Mouse (Mus musculus) heart, embryonic 14.5 days (tissue): Measurements from ENCODE around the gene Gse1. TPM values are rescaled to one million over a fixed set of nuclear protein-coding genes. Genes with fewer than 3 reads are reported as not detected.

Experiments
- ATAC-seq: fragments of 200-750 bp; cut with Nextera tagmentation; 2 replicates; pipeline ENCODE4 v1.8.0; 2017; ENCODE audit warnings: low read depth, moderate TSS enrichment; ENCODE audit not compliant: insufficient number of reproducible peaks, insufficient read depth, low FRiP score
- H3K27ac ChIP-seq, 2 experiments: fragments of 200-500 bp in 1 of 2; fragments of 300-500 bp in 1 of 2; sonication (generic) in 1 of 2; replicated peaks in 1 of 2; 2 replicates each; pipeline ENCODE4 v1.5.1; 2012 to 2014; ENCODE audit warnings: low read depth in 2 of 2, low read length in 2 of 2, control low read depth in 1 of 2, mild to moderate bottlenecking in 1 of 2, mixed read lengths in 1 of 2; ENCODE audit not compliant: control insufficient read depth in 1 of 2, insufficient read depth in 1 of 2
- H3K27me3 ChIP-seq: fragments of 300-500 bp; sonication (generic); 2 replicates; pipeline ENCODE4 v1.6.1; 2014; ENCODE audit warnings: mild to moderate bottlenecking, low read length, control low read depth; ENCODE audit not compliant: control insufficient read depth, insufficient read depth
- H3K36me3 ChIP-seq: fragments of 300-500 bp; sonication (generic); 2 replicates; pipeline ENCODE4 v1.6.1; 2014; ENCODE audit warnings: mild to moderate bottlenecking, control low read depth, low read length, mixed read lengths; ENCODE audit not compliant: control insufficient read depth, insufficient read depth
- H3K4me1 ChIP-seq, 2 experiments: fragments of 200-500 bp in 1 of 2; fragments of 300-500 bp in 1 of 2; sonication (generic) in 1 of 2; 2 replicates each; pipeline ENCODE4 v1.6.1; 2012 to 2014; ENCODE audit warnings: low read length in 2 of 2, control low read depth in 1 of 2, mixed read lengths in 1 of 2; ENCODE audit not compliant: control insufficient read depth in 2 of 2, insufficient read depth in 2 of 2
- H3K4me2 ChIP-seq: fragments of 300-500 bp; sonication (generic); 2 replicates; pipeline ENCODE4 v1.6.1; 2014; ENCODE audit warnings: mild to moderate bottlenecking, low read length
- H3K4me3 ChIP-seq, 2 experiments: fragments of 200-500 bp in 1 of 2; fragments of 300-500 bp in 1 of 2; sonication (generic) in 1 of 2; 2 replicates each; pipeline ENCODE4 v1.5.1; 2012 to 2014; ENCODE audit warnings: low read length in 2 of 2, mild to moderate bottlenecking in 2 of 2, control low read depth in 1 of 2, low read depth in 1 of 2, moderate library complexity in 1 of 2; ENCODE audit not compliant: control insufficient read depth in 1 of 2, insufficient read depth in 1 of 2
- H3K9ac ChIP-seq: fragments of 300-500 bp; sonication (generic); 2 replicates; pipeline ENCODE4 v1.6.1; 2014; ENCODE audit warnings: mild to moderate bottlenecking, low read length
- H3K9me3 ChIP-seq: fragments of 300-500 bp; sonication (generic); 2 replicates; pipeline ENCODE4 v1.6.1; 2016; ENCODE audit warnings: low read length, control low read depth; ENCODE audit not compliant: control insufficient read depth
- WGBS: fragments of 180-500 bp; shearing (Covaris S2); extraction: QIAGEN DNeasy Blood & Tissue Kit; methylation state at CpG from one replicate; pipeline ENCODE4 v1.1.7; 2014; 5-methylcytosine and 5-hydroxymethylcytosine counted together
- polyA plus RNA-seq: library from polyadenylated mRNA; unstranded; fragments of >200 nt; fragmentation: Nextera tagmentation; extraction: Ambion mirVana; gene quantifications from 2 replicates; pipeline ENCODE4 v1.2.1, GENCODE M21; 2014

The Gse1 gene
- polyA plus RNA-seq, 1 experiment from 2014 or later, result 12.2 TPM

GRCm38 (mm10) chr8:120577821-120578220 is 349.6 kb downstream of the Gse1 start:
- Histone ChIP-seq H3K4me1 (peaks cover 4 to 16% of the 10 kb centered on the region in 2 experiments; a peak in 3 of 4 replicates), H3K4me3 (no peak overlapping the region), H3K4me2 (no peak overlapping the region), H3K9ac (no peak overlapping the region), H3K36me3 (peaks cover 100% of the 10 kb centered on the region), H3K27ac (no peak overlapping the region), H3K9me3 (no peaks in the 10 kb centered on the region), H3K27me3 (no peaks in the 10 kb centered on the region)
- no peak for ATAC-seq
- whole genome bisulfite sequencing, result 89% methylated on average over 17 of the region's 17 CpGs

- Histone ChIP-seq H3K27me3 (no peaks in the 10 kb centered on the region), H3K4me2 (no peak overlapping the region), H3K36me3 (peaks cover 86% of the 10 kb centered on the region), H3K4me3 (no peak overlapping the region), H3K27ac (no peak overlapping the region), H3K9me3 (no peaks in the 10 kb centered on the region), H3K4me1 (peaks cover 4 to 9% of the 10 kb centered on the region in 2 experiments; a peak in 2 of 4 replicates), H3K9ac (no peak overlapping the region)
- no peak for ATAC-seq
- 77% methylated on average over 8 of the region's 8 CpGs for WGBS
Measured at GRCm38 (mm10) chr8:120580336-120581000, 352.2 kb downstream of the Gse1 start.

GRCm38 (mm10) chr8:120581329-120581728 is 353.1 kb downstream of the Gse1 start:
- no peak overlapping the region for H3K9ac ChIP-seq
- WGBS, result 91% methylated on average over 12 of the region's 12 CpGs
- H3K9me3 ChIP-seq, result no peaks in the 10 kb centered on the region
- H3K4me3 ChIP-seq, result no peak overlapping the region
- peaks cover 0 to 9% of the 10 kb centered on the region in 2 experiments; a peak in 2 of 4 replicates for H3K4me1 ChIP-seq
- H3K27me3 ChIP-seq, result no peaks in the 10 kb centered on the region
- H3K4me2 ChIP-seq, result no peak overlapping the region
- peaks cover 85% of the 10 kb centered on the region for H3K36me3 ChIP-seq
- H3K27ac ChIP-seq, result 0 out of 4 replicates have a peak overlapping the region, but pooled peaks of 1 of the 2 experiments have one; percentile 9
- ATAC-seq, result no peak

GRCm38 (mm10) chr8:120581811-120582210 is 353.6 kb downstream of the Gse1 start:
- Histone ChIP-seq H3K27ac (0 out of 4 replicates have a peak overlapping the region, but pooled peaks of 1 of the 2 experiments have one; percentile 9), H3K4me3 (no peak overlapping the region), H3K9me3 (no peaks in the 10 kb centered on the region), H3K27me3 (no peaks in the 10 kb centered on the region), H3K4me1 (peaks cover 0 to 9% of the 10 kb centered on the region in 2 experiments; a peak in 1 of 4 replicates), H3K9ac (no peak overlapping the region), H3K36me3 (peaks cover 84% of the 10 kb centered on the region), H3K4me2 (no peak overlapping the region)
- 80% methylated on average over 8 of the region's 8 CpGs for WGBS
- no peak for ATAC-seq

- ATAC-seq, result no peak
- Histone ChIP-seq H3K27me3 (no peaks in the 10 kb centered on the region), H3K9me3 (no peaks in the 10 kb centered on the region), H3K9ac (no peak overlapping the region), H3K4me1 (peaks cover 0 to 20% of the 10 kb centered on the region in 2 experiments; a peak in 1 of 4 replicates), H3K36me3 (peaks cover 52% of the 10 kb centered on the region), H3K4me2 (no peak overlapping the region), H3K4me3 (no peak overlapping the region), H3K27ac (no peak overlapping the region)
- WGBS, result 86% methylated on average over 10 of the region's 10 CpGs
Measured at GRCm38 (mm10) chr8:120585521-120585920, 357.3 kb downstream of the Gse1 start.

- peak within 1 kb of the TSS; percentile 91 for H3K9ac ChIP-seq
- peak within 1 kb of the TSS; percentile 93 for H3K4me2 ChIP-seq
- peak within 1 kb of the TSS; percentile 54 to 89 for H3K27ac ChIP-seq
- peaks cover 29% of the 10 kb centered on the region for H3K36me3 ChIP-seq
- under 1% methylated on average over 67 of the region's 67 CpGs for WGBS
- H3K4me3 ChIP-seq, result peak within 1 kb of the TSS; percentile 58 to 76
- no peaks in the 10 kb centered on the region for H3K9me3 ChIP-seq
- H3K4me1 ChIP-seq, result peaks cover 8 to 27% of the 10 kb centered on the region in 2 experiments; a peak in 3 of 4 replicates
- ATAC-seq, result peak; percentile 97
- no peaks in the 10 kb centered on the region for H3K27me3 ChIP-seq
Measured at GRCm38 (mm10) chr8:120588908-120589771, 360.9 kb downstream of the Gse1 start, which contains the start of gene Gins2. Gene Gins2, minus strand, starts transcription at chr8:120589304.

GRCm38 (mm10) chr8:120589921-120590320 is 361.7 kb downstream of the Gse1 start:
- Histone ChIP-seq H3K9me3 (0 out of 2 replicates have a peak, but pooled peaks cover 2% of the 10 kb centered on the region), H3K4me1 (peaks cover 8 to 27% of the 10 kb centered on the region in 2 experiments; a peak in 3 of 4 replicates), H3K27me3 (no peaks in the 10 kb centered on the region), H3K36me3 (peaks cover 22% of the 10 kb centered on the region), H3K4me2 (peak overlapping the region; percentile 81), H3K4me3 (peak overlapping the region; percentile 48 to 58; a peak in 3 of 4 replicates), H3K9ac (peak overlapping the region; percentile 71), H3K27ac (peak overlapping the region; percentile 54 to 89)
- WGBS, result 27% methylated on average over 2 of the region's 2 CpGs
- 0 out of 2 replicates have a peak, but pooled peaks have one; percentile 2 for ATAC-seq
